Mouse (Mus musculus): ENCODE results near the gene Chmp6.

DNA sequence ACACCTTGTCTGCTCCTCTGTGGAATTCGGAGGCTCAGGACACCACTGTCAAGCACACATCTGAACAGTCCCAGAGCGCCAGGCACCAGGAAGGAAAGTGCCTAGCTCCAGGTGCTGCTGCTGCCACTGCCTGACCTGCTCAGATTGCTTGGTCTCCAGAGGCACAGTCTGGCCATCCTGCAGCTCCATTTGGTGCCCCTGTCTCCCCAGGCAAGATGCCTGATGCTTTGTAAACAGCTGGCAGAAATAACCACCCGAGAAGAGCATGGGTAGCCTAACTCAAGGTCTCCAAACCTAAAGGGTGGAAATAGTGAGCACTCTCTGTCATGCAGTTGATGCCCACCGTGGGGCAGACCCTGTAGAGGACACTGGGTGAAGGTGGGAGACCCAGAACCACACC is 1.1 kb downstream of the Chmp6 start:
- TF ChIP-seq CTCF (IDR thresholded peaks at IDR 0.05; ENCODE audit: borderline replicate concordance, insufficient read depth, low read depth, low read length): no peak
- no peak for TF ChIP-seq POLR2A (IDR thresholded peaks at IDR 0.05; ENCODE audit: borderline replicate concordance, insufficient read depth, low read length)
